Mouse (Mus musculus) G1E (cell line): Measurements from ENCODE around the gene Skp2. TPM values are rescaled to one million over a fixed set of nuclear protein-coding genes. Genes with fewer than 3 reads are reported as not detected.
A peak's percentile ranks its signal among the peaks of the same experiment; 100 is the strongest.

Experiments
- ATAC-seq: 2 replicates; pipeline ENCODE4 v1.8.0; 2016; ENCODE audit warnings: mild to moderate bottlenecking; ENCODE audit not compliant: insufficient number of reproducible peaks, poor library complexity, low FRiP score, severe bottlenecking; ENCODE audit errors: extremely low read depth
- DNase-seq: peaks from one replicate; pipeline ENCODE4 v3.0.0; 2012; ENCODE audit warnings: low spot score
- H3K27me3 ChIP-seq: 2 replicates; pipeline ENCODE4 v1.6.1; 2012; ENCODE audit warnings: mild to moderate bottlenecking, low read length, inconsistent platforms; ENCODE audit not compliant: insufficient read depth
- H3K36me3 ChIP-seq: replicated peaks from 2 replicates; pipeline ENCODE3; 2012; ENCODE audit warnings: mild to moderate bottlenecking, inconsistent platforms
- H3K4me1 ChIP-seq: 2 replicates; pipeline ENCODE4 v1.6.1; 2012; ENCODE audit warnings: low read depth, low read length, inconsistent platforms, mixed read lengths; ENCODE audit not compliant: insufficient read depth
- H3K4me3 ChIP-seq: 2 replicates; pipeline ENCODE4 v1.5.1; 2012; ENCODE audit warnings: low read depth, mild to moderate bottlenecking, inconsistent platforms, low read length, moderate library complexity, mixed read lengths
- H3K9me3 ChIP-seq: replicated peaks from 2 replicates; pipeline ENCODE4 v1.6.1; 2012; ENCODE audit warnings: inconsistent platforms
- CTCF ChIP-seq: IDR thresholded peaks from 2 replicates; pipeline ENCODE4 v1.5.1; 2012; ENCODE audit warnings: low read depth, low read length, inconsistent platforms, mixed read lengths
- GATA1 ChIP-seq: IDR thresholded peaks from 2 replicates; pipeline ENCODE4 v1.6.1; 2012; ENCODE audit warnings: borderline replicate concordance, low read length, inconsistent platforms, mixed read lengths
- GATA2 ChIP-seq: IDR thresholded peaks from 2 replicates; pipeline ENCODE4 v1.6.1; 2012; ENCODE audit warnings: low read depth, low read length, inconsistent platforms, borderline replicate concordance
- POLR2AphosphoS5 ChIP-seq: IDR thresholded peaks from 2 replicates; pipeline ENCODE4 v1.6.1; 2012; ENCODE audit warnings: low read depth, low read length, inconsistent platforms; ENCODE audit not compliant: insufficient replicate concordance
- TAL1 ChIP-seq: conservative IDR thresholded peaks from 2 replicates; pipeline ENCODE4 v1.6.1; 2012; ENCODE audit warnings: low read depth, low read length, inconsistent platforms, mixed read lengths
- polyA plus RNA-seq: library from polyadenylated mRNA; stranded (reverse); fragments of >175 nt; gene quantifications from 2 replicates; pipeline ENCODE4 v1.2.3, GENCODE M21; 2012
- total RNA-seq, 2 experiments: library from RNA; stranded (forward) in 1 of 2; stranded (reverse) in 1 of 2; fragments of 200-1000 nt in 1 of 2; fragments of >200 nt in 1 of 2; fragmentation: Nextera tagmentation in 1 of 2; gene quantifications; 2 replicates each; pipeline ENCODE4 v1.2.3; 2014 to 2017

Gene Skp2
- total and polyA plus RNA-seq, 3 experiments, result 10.2 to 35.3 (median 28.7) TPM

GRCm38 (mm10) chr15:9131499-9131888, 23.7 kb downstream of the Skp2 start:
- DNase-seq (peak; percentile 22), ATAC-seq (peak; percentile 64)
- H3K27me3 ChIP-seq, result no peaks in the 10 kb centered on the region
- peaks cover 34% of the 10 kb centered on the region for H3K4me1 ChIP-seq
- no peaks in the 10 kb centered on the region for H3K9me3 ChIP-seq
- no peak for TF ChIP-seq TAL1
- H3K36me3 ChIP-seq, result peaks cover 90% of the 10 kb centered on the region
- no peak overlapping the region for H3K4me3 ChIP-seq

GRCm38 (mm10) chr15:9130772-9131498, 24.3 kb downstream of the Skp2 start:
- DNase-seq, result no peak
- H3K4me3 ChIP-seq, result no peak overlapping the region
- no peaks in the 10 kb centered on the region for H3K9me3 ChIP-seq
- peaks cover 31% of the 10 kb centered on the region for H3K4me1 ChIP-seq
- H3K36me3 ChIP-seq, result peaks cover 90% of the 10 kb centered on the region
- H3K27me3 ChIP-seq, result no peaks in the 10 kb centered on the region
- ATAC-seq, result no peak
- TF ChIP-seq TAL1 (no peak), GATA2 (no peak), GATA1 (no peak), POLR2AphosphoS5 (no peak), CTCF (no peak)

GRCm38 (mm10) chr15:9127051-9127791, 28.0 kb downstream of the Skp2 start:
- ATAC-seq (no peak), DNase-seq (no peak)
- Histone ChIP-seq H3K4me1 (peaks cover 22% of the 10 kb centered on the region), H3K36me3 (peaks cover 92% of the 10 kb centered on the region), H3K27me3 (no peaks in the 10 kb centered on the region), H3K4me3 (no peak overlapping the region), H3K9me3 (no peaks in the 10 kb centered on the region)
- no peak for TF ChIP-seq GATA1
- no peak for TF ChIP-seq TAL1
- TF ChIP-seq GATA2, result no peak
- no peak for TF ChIP-seq POLR2AphosphoS5
- TF ChIP-seq CTCF, result no peak

GRCm38 (mm10) chr15:9124856-9125255, 30.4 kb downstream of the Skp2 start:
- ATAC-seq (no peak), DNase-seq (no peak)
- Histone ChIP-seq H3K9me3 (no peaks in the 10 kb centered on the region), H3K36me3 (peaks cover 96% of the 10 kb centered on the region), H3K4me1 (peaks cover 13% of the 10 kb centered on the region; the same call in 1 of the 2 replicates), H3K4me3 (no peak overlapping the region), H3K27me3 (no peaks in the 10 kb centered on the region)
- TF ChIP-seq GATA2, result no peak

GRCm38 (mm10) chr15:9122989-9123388, 32.2 kb downstream of the Skp2 start:
- no peak for TF ChIP-seq POLR2AphosphoS5
- TF ChIP-seq CTCF, result no peak
- TF ChIP-seq GATA2, result no peak
- no peak for TF ChIP-seq TAL1
- TF ChIP-seq GATA1, result no peak
- no peak overlapping the region for H3K4me3 ChIP-seq
- DNase-seq, result no peak
- H3K27me3 ChIP-seq, result no peaks in the 10 kb centered on the region
- H3K4me1 ChIP-seq, result peaks cover 15% of the 10 kb centered on the region
- peaks cover 97% of the 10 kb centered on the region for H3K36me3 ChIP-seq
- ATAC-seq, result no peak
- no peaks in the 10 kb centered on the region for H3K9me3 ChIP-seq

- Histone ChIP-seq H3K27me3 (no peaks in the 10 kb centered on the region), H3K4me1 (peaks cover 8% of the 10 kb centered on the region), H3K36me3 (peaks cover 98% of the 10 kb centered on the region), H3K4me3 (no peak overlapping the region), H3K9me3 (no peaks in the 10 kb centered on the region)
- no peak for TF ChIP-seq POLR2AphosphoS5
- no peak for TF ChIP-seq GATA2
- TF ChIP-seq CTCF, result peak; percentile 99
- ATAC-seq (no peak), DNase-seq (peak; percentile 24)
Measured at GRCm38 (mm10) chr15:9120081-9120480, 35.1 kb downstream of the Skp2 start.
